Mouse (Mus musculus): ENCODE results near the gene Hadha. TPM values are rescaled to one million over a fixed set of nuclear protein-coding genes. Genes with fewer than 3 reads are reported as not detected.

The Hadha gene
- polyA plus RNA-seq, 1 experiment, result 74.2 TPM

DNA sequence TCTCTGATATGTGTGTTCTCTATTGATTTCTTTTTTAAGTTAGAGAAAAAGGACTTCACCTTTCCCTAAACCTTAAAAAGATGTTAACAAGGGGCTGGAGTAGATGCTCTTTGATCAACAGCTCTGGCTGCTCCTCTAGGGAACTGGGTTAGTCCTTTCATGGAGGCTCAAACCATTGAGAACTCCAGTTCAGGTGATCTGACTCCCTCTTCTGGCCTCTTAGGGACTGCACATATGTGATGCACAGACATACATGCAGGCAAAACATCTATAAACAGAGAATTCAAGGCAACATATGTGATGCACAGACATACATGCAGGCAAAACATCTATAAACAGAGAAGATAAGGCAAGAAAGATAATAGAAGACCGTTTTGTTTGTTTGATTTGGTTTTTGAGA lies 37.5 kb upstream of the Hadha start:
- Histone ChIP-seq H3K4me1 (ENCODE audit: control insufficient read depth, insufficient read depth, low read length) (no peaks in the 10 kb centered on the region), H3K4me3 (ENCODE audit: control insufficient read depth, low read depth, low read length) (no peak overlapping the region), H3K27ac (ENCODE audit: control insufficient read depth, insufficient read depth, low read depth, low read length) (no peak overlapping the region), H3K27me3 (ENCODE audit: control insufficient read depth, insufficient read depth, low read length) (no peaks in the 10 kb centered on the region), H3K36me3 (ENCODE audit: control insufficient read depth, insufficient read depth, low read length) (no peaks in the 10 kb centered on the region; the same call in 1 of the 2 replicates)
- no peak for TF ChIP-seq CTCF (IDR thresholded peaks at IDR 0.05; ENCODE audit: control insufficient read depth, insufficient read depth, insufficient replicate concordance, low read depth, low read length)
- no peak for TF ChIP-seq POLR2A (IDR thresholded peaks at IDR 0.05; ENCODE audit: control insufficient read depth, low read depth, low read length)

GRCm38 (mm10) chr5:30187687-30188485 lies 32.9 kb upstream of the Hadha start:
- Histone ChIP-seq H3K36me3 (ENCODE audit: control insufficient read depth, insufficient read depth, low read length) (no peaks in the 10 kb centered on the region; the same call in 1 of the 2 replicates), H3K4me1 (ENCODE audit: control insufficient read depth, insufficient read depth, low read length) (no peaks in the 10 kb centered on the region), H3K4me3 (ENCODE audit: control insufficient read depth, low read depth, low read length) (no peak overlapping the region), H3K27ac (ENCODE audit: control insufficient read depth, insufficient read depth, low read depth, low read length) (no peak overlapping the region), H3K27me3 (ENCODE audit: control insufficient read depth, insufficient read depth, low read length) (no peaks in the 10 kb centered on the region)
- TF ChIP-seq POLR2A (IDR thresholded peaks at IDR 0.05; ENCODE audit: control insufficient read depth, low read depth, low read length), result no peak
- TF ChIP-seq CTCF (IDR thresholded peaks at IDR 0.05; ENCODE audit: control insufficient read depth, insufficient read depth, insufficient replicate concordance, low read depth, low read length), result no peak

- Histone ChIP-seq H3K4me3 (ENCODE audit: control insufficient read depth, low read depth, low read length) (no peak overlapping the region), H3K27ac (ENCODE audit: control insufficient read depth, insufficient read depth, low read depth, low read length) (no peak overlapping the region), H3K36me3 (ENCODE audit: control insufficient read depth, insufficient read depth, low read length) (peaks cover 3% of the 10 kb centered on the region), H3K27me3 (ENCODE audit: control insufficient read depth, insufficient read depth, low read length) (no peaks in the 10 kb centered on the region), H3K4me1 (ENCODE audit: control insufficient read depth, insufficient read depth, low read length) (no peaks in the 10 kb centered on the region)
- no peak for TF ChIP-seq POLR2A (IDR thresholded peaks at IDR 0.05; ENCODE audit: control insufficient read depth, low read depth, low read length)
These were observed 20.8 kb upstream of the Hadha start for GRCm38 (mm10) chr5:30175811-30176210.

DNA sequence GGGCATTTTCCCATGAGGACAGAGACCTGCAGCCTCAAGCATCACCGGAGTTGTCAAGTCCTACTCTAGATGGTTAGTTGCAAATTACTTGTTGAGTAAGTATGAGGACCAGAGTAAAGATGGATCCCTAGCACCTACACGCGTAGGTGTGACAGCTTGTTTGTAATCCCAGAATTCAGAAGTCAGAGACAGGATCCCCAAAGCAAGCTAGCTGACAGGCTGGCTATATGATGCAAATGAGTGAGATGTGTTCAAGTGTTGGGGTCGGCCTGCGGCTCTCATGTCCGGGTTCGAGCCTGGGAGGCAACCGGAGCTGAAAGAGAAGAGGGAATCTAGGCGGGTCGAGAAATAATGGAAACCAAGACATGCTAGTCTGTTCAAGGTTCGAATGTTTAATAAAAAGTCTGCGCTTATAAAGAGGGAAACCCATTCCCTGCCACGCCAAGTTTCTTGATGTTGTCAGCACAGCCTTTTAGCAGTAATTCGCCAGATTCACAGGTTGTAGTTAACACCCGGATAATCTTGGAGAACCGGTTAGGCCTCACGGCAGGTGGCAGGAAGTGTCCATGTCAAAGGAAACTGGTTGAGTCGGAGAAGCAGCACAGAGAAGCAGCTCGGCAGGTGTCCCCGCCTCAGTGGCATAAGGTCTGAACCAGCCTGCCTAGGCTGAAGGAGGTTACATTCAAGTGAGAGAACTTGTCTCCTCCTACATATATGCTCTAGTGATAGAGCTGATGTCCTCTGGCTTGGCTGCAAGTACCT lies 18.1 kb upstream of the Hadha start:
- no peaks in the 10 kb centered on the region for H3K27me3 ChIP-seq (ENCODE audit: control insufficient read depth, insufficient read depth, low read length)
- no peaks in the 10 kb centered on the region for H3K4me1 ChIP-seq (ENCODE audit: control insufficient read depth, insufficient read depth, low read length)
- TF ChIP-seq CTCF (IDR thresholded peaks at IDR 0.05; ENCODE audit: control insufficient read depth, insufficient read depth, insufficient replicate concordance, low read depth, low read length) (no peak), POLR2A (IDR thresholded peaks at IDR 0.05; ENCODE audit: control insufficient read depth, low read depth, low read length) (no peak)
- H3K4me3 ChIP-seq (ENCODE audit: control insufficient read depth, low read depth, low read length), result no peak overlapping the region
- H3K36me3 ChIP-seq (ENCODE audit: control insufficient read depth, insufficient read depth, low read length), result peaks cover 4% of the 10 kb centered on the region
- no peak overlapping the region for H3K27ac ChIP-seq (ENCODE audit: control insufficient read depth, insufficient read depth, low read depth, low read length)

DNA sequence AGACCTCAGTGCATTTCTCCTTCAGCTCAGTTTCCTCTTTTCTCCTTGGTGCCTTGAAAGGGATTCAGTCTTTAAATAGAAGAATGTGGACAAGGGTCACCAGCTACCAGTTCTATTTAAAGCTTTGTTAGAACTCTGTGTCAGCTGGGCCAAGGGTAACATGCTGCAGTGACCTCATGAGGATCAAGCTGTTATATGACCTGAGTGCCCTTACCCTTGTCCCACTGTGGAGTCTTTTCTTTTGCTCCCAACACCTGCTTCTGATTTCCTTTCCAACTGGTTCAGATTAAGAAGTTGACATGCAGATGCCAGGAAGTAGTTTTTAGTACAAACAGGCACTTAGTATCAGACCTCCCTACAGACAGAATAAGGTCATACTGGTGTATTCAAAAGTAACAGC lies 17.2 kb upstream of the Hadha start:
- H3K27me3 ChIP-seq (ENCODE audit: control insufficient read depth, insufficient read depth, low read length), result no peaks in the 10 kb centered on the region
- H3K27ac ChIP-seq (ENCODE audit: control insufficient read depth, insufficient read depth, low read depth, low read length), result no peak overlapping the region
- H3K36me3 ChIP-seq (ENCODE audit: control insufficient read depth, insufficient read depth, low read length), result peaks cover 2% of the 10 kb centered on the region; the same call in 1 of the 2 replicates
- no peaks in the 10 kb centered on the region for H3K4me1 ChIP-seq (ENCODE audit: control insufficient read depth, insufficient read depth, low read length)
- TF ChIP-seq POLR2A (IDR thresholded peaks at IDR 0.05; ENCODE audit: control insufficient read depth, low read depth, low read length) (no peak), CTCF (IDR thresholded peaks at IDR 0.05; ENCODE audit: control insufficient read depth, insufficient read depth, insufficient replicate concordance, low read depth, low read length) (no peak)
- no peak overlapping the region for H3K4me3 ChIP-seq (ENCODE audit: control insufficient read depth, low read depth, low read length)

DNA sequence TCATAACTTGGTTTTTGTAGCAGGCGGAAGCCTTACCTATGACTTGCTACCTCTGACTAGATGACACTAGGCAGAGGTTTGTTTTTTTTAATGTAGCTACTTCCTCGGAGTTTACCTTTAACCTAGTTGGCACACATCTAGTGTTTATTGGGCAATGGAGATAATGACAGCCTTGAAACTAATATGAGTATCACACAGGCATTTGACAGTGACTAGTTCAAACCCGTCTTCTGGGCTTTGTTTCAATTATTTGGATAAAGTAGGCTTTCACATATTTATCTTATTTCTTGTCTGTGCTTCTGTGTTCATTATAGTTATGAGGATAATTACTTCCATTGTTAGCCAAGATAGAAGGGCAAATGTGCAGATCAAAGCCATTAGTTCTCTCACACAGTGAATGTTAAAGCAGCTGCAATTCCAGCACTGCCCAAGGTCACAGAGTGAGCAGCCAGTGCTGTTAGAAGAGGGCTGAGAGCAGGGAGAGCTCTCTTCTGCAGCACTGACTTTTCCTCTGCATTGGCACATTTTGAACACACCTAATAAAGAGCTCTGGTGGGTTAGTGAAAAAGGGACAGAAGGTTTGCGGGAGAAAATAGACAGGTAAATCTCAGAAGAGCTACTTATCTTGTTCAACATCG lies 15.5 kb upstream of the Hadha start:
- H3K27me3 ChIP-seq (ENCODE audit: control insufficient read depth, insufficient read depth, low read length), result no peaks in the 10 kb centered on the region
- H3K27ac ChIP-seq (ENCODE audit: control insufficient read depth, insufficient read depth, low read depth, low read length), result no peak overlapping the region
- peaks cover 2% of the 10 kb centered on the region; the same call in 1 of the 2 replicates for H3K36me3 ChIP-seq (ENCODE audit: control insufficient read depth, insufficient read depth, low read length)
- H3K4me3 ChIP-seq (ENCODE audit: control insufficient read depth, low read depth, low read length), result no peak overlapping the region
- no peaks in the 10 kb centered on the region for H3K4me1 ChIP-seq (ENCODE audit: control insufficient read depth, insufficient read depth, low read length)
- TF ChIP-seq CTCF (IDR thresholded peaks at IDR 0.05; ENCODE audit: control insufficient read depth, insufficient read depth, insufficient replicate concordance, low read depth, low read length) (no peak), POLR2A (IDR thresholded peaks at IDR 0.05; ENCODE audit: control insufficient read depth, low read depth, low read length) (no peak)
